Mouse (Mus musculus): ENCODE results near the gene Cracr2a. TPM values are rescaled to one million over a fixed set of nuclear protein-coding genes. Genes with fewer than 3 reads are reported as not detected.

The Cracr2a gene
- polyA plus RNA-seq, 1 experiment from 2014 or later: 0.06 TPM

DNA sequence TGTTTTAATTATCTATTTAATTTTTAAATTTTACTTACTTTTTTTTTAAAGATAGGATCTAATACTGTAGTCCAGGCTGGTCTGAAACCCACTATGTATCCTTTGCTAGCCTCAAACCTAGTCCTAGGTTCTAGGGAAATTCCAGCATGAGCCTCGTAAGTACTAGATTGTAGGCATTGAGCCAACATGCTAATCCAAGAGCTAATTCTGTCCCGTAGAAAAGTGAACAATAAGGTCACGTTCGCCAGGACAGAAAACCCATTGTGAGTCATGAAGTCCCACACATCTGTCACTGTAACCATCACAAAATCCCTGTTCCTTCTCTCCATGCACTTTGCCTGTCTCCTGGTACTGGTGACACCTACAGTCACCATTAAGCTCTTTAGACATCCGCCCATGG is 154.3 kb downstream of the Cracr2a start:
- H3K27me3 ChIP-seq (replicated peaks; ENCODE audit: control insufficient read depth, insufficient read depth, low read length): no peaks in the 10 kb centered on the region
- H3K4me2 ChIP-seq (ENCODE audit: low read length): no peak overlapping the region
- H3K9me3 ChIP-seq (replicated peaks; ENCODE audit: control insufficient read depth, low read length): no peaks in the 10 kb centered on the region
- WGBS: 45% methylated on average over 5 of the region's 5 CpGs
- peaks cover 10% of the 10 kb centered on the region for H3K4me1 ChIP-seq (ENCODE audit: control insufficient read depth, insufficient read depth, low read length)
- DNase-seq (ENCODE audit: low spot score) (no peak), ATAC-seq (no peak)
- no peak overlapping the region for H3K9ac ChIP-seq (ENCODE audit: low read length)
- H3K36me3 ChIP-seq (ENCODE audit: control insufficient read depth, insufficient read depth, low read length): no peaks in the 10 kb centered on the region
- no peak overlapping the region for H3K27ac ChIP-seq (ENCODE audit: low read depth, low read length)
- no peak overlapping the region for H3K4me3 ChIP-seq (ENCODE audit: low read depth, low read length)

DNA sequence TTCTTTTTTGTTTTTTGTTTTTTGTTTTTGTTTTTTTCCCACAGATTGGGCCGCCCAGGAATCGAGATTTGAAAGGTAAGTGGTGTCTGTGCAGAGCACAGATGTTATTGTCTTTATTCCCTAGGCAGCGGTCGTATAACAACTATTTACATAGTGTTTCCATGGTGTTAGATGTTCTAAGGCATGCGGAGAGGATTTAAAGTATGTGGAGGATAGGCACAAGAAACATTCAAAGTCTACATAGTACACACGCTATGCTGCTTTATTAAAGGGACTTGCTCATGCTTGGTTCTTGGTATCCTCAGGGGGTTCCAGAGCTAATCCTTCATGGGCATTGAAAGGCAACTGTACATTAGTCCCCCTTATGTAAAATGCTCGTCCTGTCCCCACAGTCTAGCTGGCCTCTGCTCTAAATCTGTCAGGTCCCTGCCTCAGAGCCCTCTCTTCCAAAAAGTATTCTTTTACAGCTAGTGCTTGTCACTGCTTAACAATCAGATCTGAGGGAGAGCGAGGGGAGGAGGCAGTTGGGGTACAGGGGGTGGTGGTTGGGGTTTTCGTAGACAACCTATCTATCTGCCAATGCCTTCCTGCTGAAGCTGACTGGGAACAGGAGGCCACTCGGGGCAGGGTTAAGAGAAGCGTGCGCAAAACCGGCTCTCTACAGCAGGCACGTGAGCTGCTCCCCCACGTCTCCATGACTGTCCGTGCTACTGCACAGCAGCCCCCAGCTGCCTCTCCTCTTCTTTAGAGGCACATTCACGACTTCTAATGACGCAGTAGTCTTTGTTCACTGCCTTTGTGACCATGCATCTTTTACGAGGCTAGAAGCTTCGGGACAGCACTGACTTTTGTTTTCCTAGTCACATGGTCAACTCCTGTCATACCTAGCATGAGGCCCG is 156.3 kb downstream of the Cracr2a start:
- 30% methylated on average over 21 of the region's 21 CpGs for WGBS
- H3K27me3 ChIP-seq (replicated peaks; ENCODE audit: control insufficient read depth, insufficient read depth, low read length): no peaks in the 10 kb centered on the region
- no peaks in the 10 kb centered on the region for H3K36me3 ChIP-seq (ENCODE audit: control insufficient read depth, insufficient read depth, low read length)
- peaks cover 10% of the 10 kb centered on the region for H3K4me1 ChIP-seq (ENCODE audit: control insufficient read depth, insufficient read depth, low read length)
- no peak overlapping the region; the same call in 1 of the 2 replicates for H3K27ac ChIP-seq (ENCODE audit: low read depth, low read length)
- H3K9me3 ChIP-seq (replicated peaks; ENCODE audit: control insufficient read depth, low read length): no peaks in the 10 kb centered on the region
- DNase-seq (ENCODE audit: low spot score) (peak; percentile 52), ATAC-seq (peak; percentile 66)
- H3K9ac ChIP-seq (ENCODE audit: low read length): no peak overlapping the region
- no peak overlapping the region for H3K4me3 ChIP-seq (ENCODE audit: low read depth, low read length)
- H3K4me2 ChIP-seq (ENCODE audit: low read length): no peak overlapping the region

DNA sequence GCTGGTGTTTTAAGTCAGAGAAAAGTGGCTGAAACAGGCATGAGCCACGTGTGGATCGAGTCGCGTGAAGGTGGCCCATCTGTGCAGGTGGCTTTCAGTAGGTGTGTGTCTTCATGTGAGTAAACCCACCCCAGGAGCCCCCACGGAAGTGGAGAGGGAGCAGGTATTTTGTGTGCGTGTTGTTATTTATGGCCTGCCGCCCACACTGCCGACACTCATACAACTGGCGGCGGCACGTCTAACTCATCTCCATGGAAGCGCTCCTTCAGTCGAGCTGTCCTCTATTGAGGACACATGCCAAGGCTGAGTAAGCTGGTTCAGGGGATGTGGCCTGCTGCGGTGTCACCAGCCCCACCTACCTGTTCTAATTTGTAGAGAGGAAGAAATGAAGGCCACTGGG is 158.7 kb downstream of the Cracr2a start:
- DNase-seq (ENCODE audit: low spot score): no peak
- Histone ChIP-seq H3K9me3 (replicated peaks; ENCODE audit: control insufficient read depth, low read length) (no peaks in the 10 kb centered on the region), H3K9ac (ENCODE audit: low read length) (no peak overlapping the region), H3K27me3 (replicated peaks; ENCODE audit: control insufficient read depth, insufficient read depth, low read length) (no peaks in the 10 kb centered on the region), H3K4me1 (ENCODE audit: control insufficient read depth, insufficient read depth, low read length) (peaks cover 10% of the 10 kb centered on the region), H3K4me3 (ENCODE audit: low read depth, low read length) (no peak overlapping the region), H3K27ac (ENCODE audit: low read depth, low read length) (no peak overlapping the region), H3K36me3 (ENCODE audit: control insufficient read depth, insufficient read depth, low read length) (no peaks in the 10 kb centered on the region), H3K4me2 (ENCODE audit: low read length) (no peak overlapping the region)
- WGBS: 86% methylated on average over 14 of the region's 14 CpGs
- no peak for ATAC-seq

DNA sequence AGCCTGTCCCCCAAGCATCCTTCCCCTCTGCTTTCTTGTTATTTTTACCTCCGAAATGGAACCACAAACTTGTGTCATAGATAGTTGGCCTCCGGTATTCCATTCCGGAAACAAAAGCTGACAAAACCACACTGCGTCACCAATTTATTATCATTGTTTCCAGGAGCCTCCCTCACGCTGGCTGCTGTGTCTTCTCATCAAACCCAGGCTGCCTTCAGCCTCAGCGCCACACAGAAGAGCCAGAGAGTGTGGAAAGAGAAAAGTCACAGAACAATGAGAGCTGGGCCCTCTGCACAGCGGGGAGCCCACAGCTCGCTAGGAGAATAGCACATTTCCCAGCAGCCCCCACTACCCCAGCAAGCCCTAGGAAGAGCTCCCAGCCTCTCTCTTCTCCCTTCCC is 162.0 kb downstream of the Cracr2a start:
- ATAC-seq: 0 out of 2 replicates have a peak, but pooled peaks have one; percentile 25
- H3K27me3 ChIP-seq (replicated peaks; ENCODE audit: control insufficient read depth, insufficient read depth, low read length): no peaks in the 10 kb centered on the region
- WGBS: 28% methylated on average over 8 of the region's 8 CpGs

More for the DNA sequence above, 162.0 kb downstream of the Cracr2a start:
- Histone ChIP-seq H3K36me3 (ENCODE audit: control insufficient read depth, insufficient read depth, low read length) (no peaks in the 10 kb centered on the region; the same call in 1 of the 2 replicates), H3K9ac (ENCODE audit: low read length) (no peak overlapping the region), H3K4me1 (ENCODE audit: control insufficient read depth, insufficient read depth, low read length) (no peaks in the 10 kb centered on the region), H3K27ac (ENCODE audit: low read depth, low read length) (no peak overlapping the region; the same call in 1 of the 2 replicates), H3K4me3 (ENCODE audit: low read depth, low read length) (no peak overlapping the region), H3K4me2 (ENCODE audit: low read length) (no peak overlapping the region), H3K9me3 (replicated peaks; ENCODE audit: control insufficient read depth, low read length) (no peaks in the 10 kb centered on the region)
- DNase-seq (ENCODE audit: low spot score): no peak

Other genes starting within 250 kb of the Cracr2a start
- gene Parp11, start 114.5 kb upstream of the Cracr2a start, polyA plus RNA-seq (2014; fragmentation: Nextera tagmentation; extraction: Ambion mirVana): 83.3 and 90.2 TPM in 2 replicates
- gene Prmt8, start 208.1 kb downstream of the Cracr2a start, polyA plus RNA-seq (2014; fragmentation: Nextera tagmentation; extraction: Ambion mirVana): 16.6 and 17.9 TPM in 2 replicates